Comparison of ENCODE assay signal across 8 mouse cellular contexts in genomic region chr9:83924878-83925687, GRCm38 (mm10). TPM values are rescaled to one million over a fixed set of nuclear protein-coding genes. Genes with fewer than 3 reads are reported as not detected.
DNase-seq lines count a peak whose midpoint lies in the region; ATAC-seq and TF ChIP-seq lines count a peak whose summit lies in the region.

TSS of gene Bckdhb (plus strand) at chr9:83925145.

- no peak for TF ChIP-seq EP300 in heart, postnatal 0 days (IDR thresholded peaks at IDR 0.05; ENCODE audit: low read depth)

- H3K9me3 ChIP-seq in E14TG2a.4 (ENCODE audit: low read length): no peaks in the 10 kb centered on the region
- H3K9me3 ChIP-seq in forebrain, embryonic 12.5 days: no peaks in the 10 kb centered on the region
- H3K9me3 ChIP-seq in heart, postnatal 0 days (replicated peaks; ENCODE audit: control insufficient read depth, low read length): no peaks in the 10 kb centered on the region
- H3K9me3 ChIP-seq in liver, embryonic 16.5 days (replicated peaks; ENCODE audit: control insufficient read depth, low read length): no peaks in the 10 kb centered on the region
- no peaks in the 10 kb centered on the region for H3K9me3 ChIP-seq in neural tube, embryonic 13.5 days

- DNase-seq in c-Kit-positive CD71-positive TER-119-positive erythroid progenitor cells, embryonic 14.5 days (ENCODE audit: low spot score): peak; percentile 90
- peak; percentile 92 for DNase-seq in heart, postnatal 0 days (ENCODE audit: low spot score)
- peak; percentile 97 to 98 for DNase-seq in kidney, postnatal 4 days

- 1% methylated on average over 44 of the region's 46 CpGs for WGBS in forebrain, embryonic 12.5 days
- under 1% methylated on average over 33 of the region's 46 CpGs for WGBS in heart, postnatal 0 days
- WGBS in liver, embryonic 16.5 days (ENCODE audit: insufficient replicate concordance): 2% methylated on average over 39 of the region's 46 CpGs
- WGBS in neural tube, embryonic 13.5 days: 2% methylated on average over 39 of the region's 46 CpGs

- peak within 1 kb of the TSS; percentile 66 for H3K4me2 ChIP-seq in forebrain, embryonic 12.5 days
- peak within 1 kb of the TSS; percentile 89 for H3K4me2 ChIP-seq in heart, postnatal 0 days (ENCODE audit: low read depth, low read length)
- H3K4me2 ChIP-seq in liver, embryonic 16.5 days (ENCODE audit: low read depth, low read length): peak within 1 kb of the TSS; percentile 74
- peak within 1 kb of the TSS; percentile 71 for H3K4me2 ChIP-seq in neural tube, embryonic 13.5 days

- H3K36me3 ChIP-seq in E14TG2a.4 (ENCODE audit: insufficient read depth, low read length): no peaks in the 10 kb centered on the region
- no peaks in the 10 kb centered on the region for H3K36me3 ChIP-seq in forebrain, embryonic 12.5 days (replicated peaks)
- no peaks in the 10 kb centered on the region for H3K36me3 ChIP-seq in heart, postnatal 0 days (replicated peaks; ENCODE audit: control insufficient read depth, insufficient read depth, low read length)
- no peaks in the 10 kb centered on the region for H3K36me3 ChIP-seq in liver, embryonic 16.5 days (ENCODE audit: control insufficient read depth, insufficient read depth)
- no peaks in the 10 kb centered on the region for H3K36me3 ChIP-seq in neural tube, embryonic 13.5 days
- H3K36me3 ChIP-seq in testis, adult 2 months (ENCODE audit: control insufficient read depth, insufficient read depth, low read length): no peaks in the 10 kb centered on the region

- H3K27me3 ChIP-seq in E14TG2a.4 (ENCODE audit: insufficient read depth, low read length): no peaks in the 10 kb centered on the region
- H3K27me3 ChIP-seq in forebrain, embryonic 12.5 days: no peaks in the 10 kb centered on the region
- no peaks in the 10 kb centered on the region for H3K27me3 ChIP-seq in heart, postnatal 0 days (ENCODE audit: control insufficient read depth, insufficient read depth, low read length)
- H3K27me3 ChIP-seq in liver, embryonic 16.5 days (ENCODE audit: control insufficient read depth, insufficient read depth, low read depth, low read length): no peaks in the 10 kb centered on the region
- H3K27me3 ChIP-seq in neural tube, embryonic 13.5 days: no peaks in the 10 kb centered on the region
- H3K27me3 ChIP-seq in testis, adult 2 months (ENCODE audit: control insufficient read depth, insufficient read depth, low read length): no peaks in the 10 kb centered on the region

- H3K4me3 ChIP-seq in E14TG2a.4 (replicated peaks; ENCODE audit: low read length): peak within 1 kb of the TSS; percentile 96
- H3K4me3 ChIP-seq in forebrain, embryonic 12.5 days (replicated peaks): peak within 1 kb of the TSS; percentile 61
- H3K4me3 ChIP-seq in heart, postnatal 0 days (ENCODE audit: low read depth, low read length): peak within 1 kb of the TSS; percentile 88
- H3K4me3 ChIP-seq in liver, embryonic 16.5 days (ENCODE audit: low read depth, low read length): peak within 1 kb of the TSS; percentile 70
- H3K4me3 ChIP-seq in neural tube, embryonic 13.5 days: peak within 1 kb of the TSS; percentile 70
- peak within 1 kb of the TSS; percentile 83 for H3K4me3 ChIP-seq in testis, adult 2 months (ENCODE audit: control insufficient read depth, low read depth, low read length)

- ATAC-seq in forebrain, embryonic 12.5 days (ENCODE audit: low FRiP score): peak; percentile 100
- peak; percentile 99 for ATAC-seq in heart, postnatal 0 days (ENCODE audit: insufficient read depth, low read depth)
- ATAC-seq in liver, embryonic 16.5 days (ENCODE audit: low read depth): peak; percentile 95
- ATAC-seq in neural tube, embryonic 13.5 days (ENCODE audit: low read depth): peak; percentile 100

- no peak for TF ChIP-seq CTCF in E14TG2a.4 (conservative IDR thresholded peaks at IDR 0.05; ENCODE audit: low read length)
- no peak for TF ChIP-seq CTCF in heart, postnatal 0 days (IDR thresholded peaks at IDR 0.05; ENCODE audit: low read depth)
- no peak for TF ChIP-seq CTCF in testis, adult 2 months (IDR thresholded peaks at IDR 0.05; ENCODE audit: control insufficient read depth, insufficient read depth, insufficient replicate concordance, low read depth, low read length)

- peak within 1 kb of the TSS; percentile 54 for H3K9ac ChIP-seq in forebrain, embryonic 12.5 days
- H3K9ac ChIP-seq in heart, postnatal 0 days (replicated peaks; ENCODE audit: low read depth, low read length): peak within 1 kb of the TSS; percentile 78
- H3K9ac ChIP-seq in liver, embryonic 16.5 days (ENCODE audit: low read depth, low read length): peak within 1 kb of the TSS; percentile 60
- peak within 1 kb of the TSS; percentile 79 for H3K9ac ChIP-seq in neural tube, embryonic 13.5 days

- peak; percentile 65 for TF ChIP-seq POLR2A in testis, adult 2 months (IDR thresholded peaks at IDR 0.05; ENCODE audit: control insufficient read depth, low read depth, low read length)

- H3K27ac ChIP-seq in forebrain, embryonic 12.5 days: no peak within 1 kb of the TSS
- peak within 1 kb of the TSS; percentile 77 for H3K27ac ChIP-seq in heart, postnatal 0 days (ENCODE audit: low read depth)
- H3K27ac ChIP-seq in liver, embryonic 16.5 days (ENCODE audit: low read length): peak within 1 kb of the TSS; percentile 32; the same call in 1 of the 2 replicates
- H3K27ac ChIP-seq in neural tube, embryonic 13.5 days (replicated peaks): no peak within 1 kb of the TSS
- H3K27ac ChIP-seq in testis, adult 2 months (ENCODE audit: control insufficient read depth, insufficient read depth, low read depth, low read length): peak within 1 kb of the TSS; percentile 63; the same call in 1 of the 2 replicates

- H3K4me1 ChIP-seq in E14TG2a.4 (replicated peaks; ENCODE audit: low read depth, low read length): peaks cover 16% of the 10 kb centered on the region
- H3K4me1 ChIP-seq in forebrain, embryonic 12.5 days: peaks cover 5% of the 10 kb centered on the region
- peaks cover 9% of the 10 kb centered on the region for H3K4me1 ChIP-seq in heart, postnatal 0 days (ENCODE audit: control insufficient read depth, insufficient read depth)
- H3K4me1 ChIP-seq in liver, embryonic 16.5 days (ENCODE audit: control insufficient read depth, low read depth, low read length): peaks cover 2% of the 10 kb centered on the region; the same call in 1 of the 2 replicates
- H3K4me1 ChIP-seq in neural tube, embryonic 13.5 days (replicated peaks): peaks cover 12% of the 10 kb centered on the region
- peaks cover 5% of the 10 kb centered on the region for H3K4me1 ChIP-seq in testis, adult 2 months (ENCODE audit: control insufficient read depth, insufficient read depth, low read length)

RNA-seq across cellular contexts. Expression of gene Bckdhb, which starts in this region (rescaled TPM):
- 42.2 and 49.1 TPM in 2 replicates for polyA plus RNA-seq in forebrain, embryonic 12.5 days (2016; fragmentation: Nextera tagmentation; extraction: Ambion mirVana)
- 40.5 and 59.9 TPM in 2 replicates for total RNA-seq in heart, postnatal 0 days (2014; rRNA removed; ENCODE audit: low replicate concordance)
- polyA plus RNA-seq in heart, postnatal 0 days (2015; fragmentation: Nextera tagmentation; extraction: Ambion mirVana): 86.6 and 89.5 TPM in 2 replicates
- 43.3 and 43.9 TPM in 2 replicates for polyA plus RNA-seq in liver, embryonic 16.5 days (2015; fragmentation: Nextera tagmentation; extraction: Ambion mirVana)
- polyA plus RNA-seq in neural tube, embryonic 13.5 days (2015; fragmentation: Nextera tagmentation; extraction: Ambion mirVana): 34.1 and 36.4 TPM in 2 replicates
- 3.5 and 4.6 TPM in 2 replicates for polyA plus RNA-seq in testis, adult 2 months (2012; rRNA removed)

Comparison
In these comparisons a context has a peak if more than half of its experiments do, and no peak if none do; other contexts are left out.
1. H3K27ac ChIP-seq: peak in heart, postnatal 0 days (single experiment), liver, embryonic 16.5 days (single experiment) and testis, adult 2 months (single experiment); none in forebrain, embryonic 12.5 days (single experiment) and neural tube, embryonic 13.5 days (single experiment).
2. Peak in every context shown above with its lines, with median percentiles within 50 percentile points of each other: H3K4me3 ChIP-seq, DNase-seq, ATAC-seq, H3K4me2 ChIP-seq and H3K9ac ChIP-seq.